Mouse (Mus musculus): ENCODE measurements around the gene Vav3.

- TF ChIP-seq CTCF (IDR thresholded peaks at IDR 0.05) (no peak), EP300 (IDR thresholded peaks at IDR 0.05; ENCODE audit: insufficient read depth, low read depth, low read length) (no peak)
Observed at GRCm38 (mm10) chr3:109486786-109487185, 146.3 kb downstream of the Vav3 start.
